Mouse (Mus musculus) layer of hippocampus, postnatal 14 days (tissue): ENCODE data around the gene Ripor2. TPM values are rescaled to one million over a fixed set of nuclear protein-coding genes. Genes with fewer than 3 reads are reported as not detected.

Experiments
- DNase-seq, 2 experiments: peaks; one replicate each; pipeline ENCODE4 v3.0.0; 2021 to 2022; ENCODE audit warnings: low spot score in 2 of 2, mixed read lengths in 1 of 2
- total RNA-seq, 2 experiments: library from RNA; stranded (reverse); gene quantifications; 2 replicates each; pipeline ENCODE4 v1.2.3; 2021

Gene Ripor2
- total RNA-seq, 2 experiments from 2014 or later: 66.1 to 68.3 TPM

GRCm38 (mm10) chr13:24641491-24642430 lies 59.8 kb downstream of the Ripor2 start:
- DNase-seq: no peak

DNA sequence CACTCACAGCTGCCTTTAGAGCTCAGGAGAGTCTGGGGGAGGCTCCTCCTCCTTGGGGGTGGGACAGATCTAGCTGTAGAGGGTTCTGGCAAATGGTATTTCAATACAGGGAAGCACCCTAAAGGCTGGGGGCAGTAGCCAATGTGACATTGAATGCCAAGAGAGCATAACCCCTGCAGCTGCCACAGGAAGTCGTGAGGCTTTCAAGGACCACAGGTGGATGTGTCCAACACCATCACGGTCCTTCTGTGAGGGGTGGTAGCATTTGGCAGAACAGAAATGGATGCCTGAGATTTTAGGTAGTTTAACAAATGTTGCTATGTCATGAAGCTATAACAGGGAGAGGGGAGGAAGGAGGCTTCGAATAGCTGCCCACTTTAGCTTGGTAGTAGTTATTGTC lies 63.2 kb downstream of the Ripor2 start:
- no peak for DNase-seq

DNA sequence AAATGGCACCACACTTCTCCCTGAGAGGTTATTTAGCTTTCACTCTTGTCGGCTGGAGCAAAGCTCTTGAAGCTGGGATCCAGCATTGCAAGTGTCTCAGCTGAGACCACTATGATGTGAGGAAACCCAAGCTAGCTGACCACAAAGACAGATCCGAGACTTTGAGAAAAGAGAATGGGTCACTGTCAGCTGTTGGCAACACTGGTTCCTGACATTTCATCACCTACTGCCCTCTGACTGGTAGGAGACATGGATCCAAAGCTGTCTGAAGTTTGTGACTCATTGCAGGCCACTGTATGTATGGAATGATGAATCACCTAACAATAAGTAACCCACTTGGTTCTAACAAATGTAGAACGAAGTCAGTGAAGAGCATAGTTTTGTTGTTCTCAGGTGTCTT lies 64.3 kb downstream of the Ripor2 start:
- DNase-seq: no peak

- no peak for DNase-seq
Observed at GRCm38 (mm10) chr13:24647444-24647843, 65.5 kb downstream of the Ripor2 start.

DNA sequence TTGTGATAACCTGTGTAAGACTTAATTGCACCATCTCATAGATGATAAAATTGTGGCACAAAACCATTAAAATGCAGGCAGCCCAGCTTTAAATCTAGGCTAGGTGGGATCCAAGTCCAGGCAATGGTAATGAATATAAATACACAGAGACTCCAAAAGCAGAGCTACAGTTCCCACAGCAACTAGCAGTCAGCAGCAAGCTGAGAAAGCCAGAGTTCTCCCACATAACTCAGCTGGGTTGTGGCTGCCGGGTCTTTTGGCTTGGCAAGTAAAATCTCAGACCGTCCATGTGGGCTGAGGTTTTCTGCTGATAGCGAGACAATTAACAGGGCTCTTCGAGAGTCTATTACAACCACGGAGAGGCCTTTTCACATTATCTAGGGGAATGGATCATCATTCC lies 66.0 kb downstream of the Ripor2 start:
- no peak for DNase-seq

DNA sequence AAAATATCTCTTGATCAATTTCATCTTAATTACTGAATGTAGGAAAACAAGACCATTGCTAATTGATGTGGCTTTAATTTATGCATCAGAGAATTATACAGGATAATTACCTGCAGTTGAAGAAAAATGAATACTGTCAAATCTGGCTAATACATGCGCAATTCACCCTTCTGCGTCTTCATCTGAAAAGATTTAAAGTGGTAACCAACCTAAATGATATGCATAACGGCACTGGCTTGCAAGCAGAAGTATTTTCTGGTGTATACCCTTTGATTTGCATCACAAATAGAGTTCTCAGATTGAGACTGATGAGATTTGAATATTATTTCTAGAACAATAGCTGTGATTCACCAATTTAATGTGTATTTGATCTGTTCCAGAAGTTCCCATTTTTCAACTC lies 66.7 kb downstream of the Ripor2 start:
- DNase-seq: no peak

DNA sequence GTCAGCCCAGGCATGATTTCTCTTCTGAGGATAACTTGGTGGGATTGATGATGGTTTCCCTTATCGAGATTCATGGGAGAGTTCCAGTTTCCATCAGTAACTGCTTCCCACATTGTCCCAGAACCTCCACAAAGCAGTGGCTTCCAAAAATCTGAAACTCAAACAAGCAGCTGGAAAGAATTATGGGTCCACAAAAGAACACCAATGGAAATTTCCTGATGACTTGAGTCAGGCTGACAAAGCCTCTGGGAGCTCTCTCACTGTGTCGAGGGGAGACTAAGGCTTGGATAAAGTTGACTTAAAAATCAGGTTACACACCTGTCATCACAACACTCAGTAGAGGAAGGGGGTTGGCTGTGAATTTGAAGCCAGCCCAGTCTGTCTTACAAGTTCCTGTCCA lies 67.1 kb downstream of the Ripor2 start:
- no peak for DNase-seq

GRCm38 (mm10) chr13:24651018-24651417 lies 69.0 kb downstream of the Ripor2 start:
- DNase-seq: no peak

DNA sequence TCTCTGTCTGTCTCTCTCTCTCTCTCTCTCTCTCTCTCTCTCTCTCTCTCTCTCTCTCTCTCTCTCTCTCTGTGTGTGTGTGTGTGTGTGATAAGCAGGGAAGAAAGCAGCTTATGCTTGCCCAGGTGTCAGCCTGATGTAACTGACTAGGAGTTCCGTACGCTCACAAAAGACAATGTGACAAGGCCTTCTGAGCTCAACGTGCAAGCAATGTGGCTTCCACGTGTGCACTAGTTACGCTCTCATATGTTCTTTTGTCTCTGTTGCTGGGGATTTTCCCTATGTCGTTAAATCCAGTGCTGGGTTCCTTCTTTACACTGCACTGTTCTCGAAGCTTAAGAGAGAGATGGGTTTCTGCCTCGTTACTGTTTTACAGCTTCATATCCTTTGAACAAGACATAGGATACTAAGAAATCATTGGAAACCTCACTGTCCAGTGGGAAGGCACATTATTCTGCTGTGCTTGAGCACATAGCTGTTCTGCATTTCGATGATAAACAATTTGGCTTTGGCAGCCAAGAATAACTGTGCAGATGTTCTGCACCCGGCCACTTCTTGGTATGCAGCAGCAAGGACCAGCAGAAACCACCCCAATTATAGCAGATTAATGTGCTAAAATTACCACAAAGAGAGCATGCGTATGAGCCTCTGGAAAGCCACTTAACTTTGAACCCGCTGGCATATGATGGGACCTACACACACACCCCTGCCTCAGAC lies 73.1 kb downstream of the Ripor2 start:
- DNase-seq: no peak

GRCm38 (mm10) chr13:24656719-24657497 lies 74.9 kb downstream of the Ripor2 start:
- no peak for DNase-seq

GRCm38 (mm10) chr13:24666763-24667162 lies 84.8 kb downstream of the Ripor2 start:
- DNase-seq: no peak

- no peak for DNase-seq
Observed at GRCm38 (mm10) chr13:24668556-24668955, 86.6 kb downstream of the Ripor2 start.

- no peak for DNase-seq
Observed at GRCm38 (mm10) chr13:24670676-24671075, 88.7 kb downstream of the Ripor2 start.

GRCm38 (mm10) chr13:24679027-24679680 lies 97.2 kb downstream of the Ripor2 start:
- no peak for DNase-seq

DNA sequence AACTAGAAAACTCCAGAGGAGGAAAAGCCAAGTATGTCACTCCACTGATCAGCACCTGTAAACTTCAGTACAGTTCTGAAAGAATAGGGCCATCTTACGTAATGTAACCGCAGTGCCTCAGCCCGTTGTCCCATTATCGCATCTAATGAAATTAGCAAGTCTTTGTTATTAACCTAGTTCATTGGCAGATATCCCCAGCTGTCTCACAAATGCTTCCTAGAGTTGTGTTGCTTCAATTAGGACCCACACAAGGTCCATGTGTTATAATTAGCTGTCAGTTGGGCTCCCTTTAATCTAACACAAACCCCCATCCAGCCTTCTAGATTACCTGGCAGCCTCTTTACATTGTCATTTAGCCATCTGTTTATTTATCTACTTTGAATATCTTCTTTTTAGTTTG lies 99.0 kb downstream of the Ripor2 start:
- DNase-seq: no peak

- no peak for DNase-seq
Observed at GRCm38 (mm10) chr13:24682346-24682745, 100.4 kb downstream of the Ripor2 start.

DNA sequence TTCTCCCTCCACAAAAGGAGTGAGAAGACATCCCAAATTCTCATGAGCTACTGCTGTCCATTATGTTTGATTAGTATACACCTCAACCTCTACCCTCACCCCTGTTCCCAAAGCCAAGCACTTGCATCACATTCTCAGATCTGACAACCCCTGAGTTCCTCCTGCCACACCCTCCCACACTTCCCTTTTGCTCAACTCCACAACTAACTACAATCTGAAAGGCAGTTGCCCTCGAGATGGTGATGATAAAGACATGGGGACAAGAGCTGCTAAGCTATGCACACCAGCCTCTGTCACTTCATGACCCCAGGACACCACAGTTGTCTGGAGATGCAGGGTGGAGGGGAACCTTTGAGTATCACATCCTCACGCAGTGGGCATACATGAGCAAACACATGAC lies 102.5 kb downstream of the Ripor2 start:
- DNase-seq: no peak

DNA sequence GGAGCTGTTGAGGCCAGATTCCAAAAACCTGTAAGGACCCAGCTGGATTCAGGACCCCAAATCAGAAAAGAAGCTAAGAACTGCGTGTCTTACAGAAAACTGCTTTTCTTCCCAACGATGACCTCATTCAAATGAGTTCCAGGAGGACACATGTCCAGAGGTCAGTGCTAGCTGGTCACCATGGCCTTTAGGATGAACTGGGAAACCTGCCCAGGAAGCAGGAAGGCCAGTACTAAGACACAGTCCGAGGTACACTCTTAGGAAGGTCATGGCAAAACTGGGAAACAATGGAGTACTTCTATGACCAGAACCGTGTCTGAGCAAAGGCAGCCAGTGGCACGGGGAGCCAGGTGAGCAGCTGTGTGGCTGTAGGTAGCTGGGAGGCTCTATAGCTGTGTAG lies 103.9 kb downstream of the Ripor2 start:
- DNase-seq: no peak

DNA sequence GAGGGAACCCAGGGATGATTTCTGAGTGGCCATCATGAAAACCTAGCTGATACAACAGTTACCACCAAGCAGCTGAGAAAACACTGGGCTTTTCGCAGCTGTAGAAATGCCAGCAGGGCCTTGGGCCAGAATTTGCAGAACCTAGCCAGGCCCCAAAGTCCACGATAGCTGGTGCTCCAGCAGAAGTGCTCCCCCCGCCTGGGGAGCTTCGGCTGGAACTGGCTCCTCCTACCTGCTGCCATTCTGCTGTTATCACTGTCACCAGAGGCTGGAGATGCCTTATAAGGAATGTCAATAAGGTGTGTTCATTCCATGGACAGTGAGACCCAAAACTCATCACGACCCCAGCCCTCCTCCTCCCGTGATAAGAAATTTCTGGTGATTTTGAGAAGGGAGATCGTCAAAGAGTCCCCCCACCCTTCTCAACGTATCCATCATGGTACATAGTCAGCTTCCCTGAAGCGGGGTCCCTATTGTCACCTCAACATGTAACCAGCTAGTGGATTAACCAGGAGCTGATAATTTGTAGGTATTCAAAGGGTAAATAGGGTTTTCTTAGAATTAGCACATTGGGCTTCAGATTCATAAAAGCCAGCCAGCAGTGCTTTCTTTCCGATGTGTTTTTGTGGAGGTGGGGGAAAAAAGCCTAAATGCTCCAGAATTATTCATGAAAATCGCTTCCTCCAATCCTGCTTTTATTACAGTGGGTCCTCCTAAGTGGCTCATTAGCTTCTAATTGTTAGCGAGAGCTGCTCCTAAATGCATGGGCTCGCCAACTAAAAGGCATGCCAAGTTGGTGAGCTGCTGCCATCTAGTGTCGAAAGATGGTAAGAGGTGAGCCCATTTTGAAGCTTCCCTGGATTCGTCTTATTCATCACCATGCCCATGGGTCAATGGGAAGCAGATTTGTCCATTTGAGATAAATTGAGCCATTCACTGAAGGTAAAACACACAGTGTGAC lies 105.0 kb downstream of the Ripor2 start:
- peak; percentile 88 to 91 for DNase-seq

DNA sequence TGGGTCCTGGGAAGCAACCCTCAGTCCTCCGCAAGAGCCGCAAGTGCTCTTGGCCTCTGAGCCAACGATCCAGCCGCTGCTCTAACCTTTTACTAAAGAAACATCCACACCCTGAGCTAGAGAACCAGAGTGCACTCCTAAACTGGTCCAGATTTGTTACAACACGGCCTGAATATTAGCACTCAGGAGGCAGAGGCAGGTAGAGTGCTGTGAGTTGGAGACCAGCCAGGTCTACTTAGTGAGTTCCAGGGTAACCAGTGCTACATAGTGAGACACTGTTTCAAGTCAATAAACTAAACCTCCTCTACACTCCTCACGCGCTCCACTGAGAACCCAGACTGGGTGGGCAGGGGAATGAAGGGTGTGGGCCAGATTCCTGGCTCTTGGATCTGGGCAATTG lies 111.3 kb downstream of the Ripor2 start:
- DNase-seq: no peak
